Mouse (Mus musculus): ENCODE results near the gene Rab3ip. TPM values are rescaled to one million over a fixed set of nuclear protein-coding genes. Genes with fewer than 3 reads are reported as not detected.

Gene Rab3ip
- total and polyA plus RNA-seq, 3 experiments, result 15.2 to 23.2 TPM; not detected in 1

GRCm38 (mm10) chr10:116948414-116948813 lies 2.2 kb downstream of the Rab3ip start:
- H3K9me3 ChIP-seq (replicated peaks; ENCODE audit: insufficient read depth, low read length), result no peaks in the 10 kb centered on the region
- TF ChIP-seq JUND (IDR thresholded peaks at IDR 0.05; ENCODE audit: low read depth, low read length) (no peak), MEF2A (IDR thresholded peaks at IDR 0.05; ENCODE audit: extremely low read depth, insufficient replicate concordance, low read depth, low read length, poor library complexity, severe bottlenecking) (no peak), GATA1 (IDR thresholded peaks at IDR 0.05; ENCODE audit: low read depth, low read length) (no peak), NRF1 (IDR thresholded peaks at IDR 0.05; ENCODE audit: insufficient read depth, low read depth, low read length, poor library complexity, severe bottlenecking) (no peak), ETS1 (IDR thresholded peaks at IDR 0.05; ENCODE audit: low read depth, low read length) (no peak), KAT2A (conservative IDR thresholded peaks at IDR 0.05; ENCODE audit: low read depth, low read length) (no peak), BHLHE40 (IDR thresholded peaks at IDR 0.05; ENCODE audit: borderline replicate concordance, low read depth, low read length) (no peak), RCOR1 (IDR thresholded peaks at IDR 0.05; ENCODE audit: low read depth, low read length) (no peak), MAFK (IDR thresholded peaks at IDR 0.05; ENCODE audit: borderline replicate concordance, low read depth, low read length) (no peak)

GRCm38 (mm10) chr10:116944940-116945339 lies 5.6 kb downstream of the Rab3ip start:
- DNase-seq (ENCODE audit: low read depth, low spot score), result no peak
- Histone ChIP-seq H3K79me2 (ENCODE audit: control insufficient read depth, insufficient read depth, low read length, poor library complexity) (peaks cover 16% of the 10 kb centered on the region), H3K4me1 (ENCODE audit: control insufficient read depth in 1 of 2, insufficient read depth in 2 of 2, low read length in 2 of 2) (no peaks in the 10 kb centered on the region), H3K36me3 (ENCODE audit: control insufficient read depth in 1 of 2, insufficient read depth in 2 of 2, low read length in 2 of 2) (peaks cover 0 to 4% of the 10 kb centered on the region in 2 experiments; a peak in 1 of 4 replicates), H3K27ac (ENCODE audit: control insufficient read depth, low read depth, low read length) (no peak overlapping the region), H3K27me3 (ENCODE audit: control insufficient read depth in 1 of 2, insufficient read depth in 2 of 2, low read length in 2 of 2) (no peaks in the 10 kb centered on the region), H3K9me3 (replicated peaks; ENCODE audit: insufficient read depth, low read length) (no peaks in the 10 kb centered on the region), H3K4me3 (ENCODE audit: control insufficient read depth in 1 of 2, insufficient read depth in 1 of 2, low read depth in 2 of 2, low read length in 2 of 2) (no peak overlapping the region), H3K9ac (ENCODE audit: control insufficient read depth, low read depth, low read length, poor library complexity, severe bottlenecking) (no peak overlapping the region)
- TF ChIP-seq RCOR1 (IDR thresholded peaks at IDR 0.05; ENCODE audit: low read depth, low read length) (no peak), UBTF (IDR thresholded peaks at IDR 0.05; ENCODE audit: borderline replicate concordance, insufficient read depth, low read depth, low read length) (no peak), POLR2A (IDR thresholded peaks at IDR 0.05; ENCODE audit: control insufficient read depth in 1 of 2, insufficient read depth in 1 of 2, low read depth in 1 of 2, low read length in 2 of 2, poor library complexity in 1 of 2) (no peak), HCFC1 (IDR thresholded peaks at IDR 0.05; ENCODE audit: low read depth, low read length) (no peak), ZMIZ1 (IDR thresholded peaks at IDR 0.05; ENCODE audit: low read depth, low read length) (no peak), TAL1 (IDR thresholded peaks at IDR 0.05; ENCODE audit: low read length) (no peak), USF1 (IDR thresholded peaks at IDR 0.05; ENCODE audit: low read depth, low read length) (no peak), TBP (IDR thresholded peaks at IDR 0.05; ENCODE audit: low read depth, low read length) (no peak), POLR2AphosphoS2 (IDR thresholded peaks at IDR 0.05; ENCODE audit: low read length) (no peak), RAD21 (IDR thresholded peaks at IDR 0.05; ENCODE audit: low read depth, low read length) (no peak), ZKSCAN1 (IDR thresholded peaks at IDR 0.05; ENCODE audit: low read depth, low read length) (no peak), ELF1 (IDR thresholded peaks at IDR 0.05; ENCODE audit: low read depth, low read length) (no peak)

More at GRCm38 (mm10) chr10:116948414-116948813, 2.2 kb downstream of the Rab3ip start:
- no peak for DNase-seq (ENCODE audit: low read depth, low spot score)
- Histone ChIP-seq H3K4me1 (ENCODE audit: control insufficient read depth in 1 of 2, insufficient read depth in 2 of 2, low read length in 2 of 2) (peaks cover 3% of the 10 kb centered on the region in 2 experiments; a peak in 1 of 4 replicates), H3K9ac (ENCODE audit: control insufficient read depth, low read depth, low read length, poor library complexity, severe bottlenecking) (no peak overlapping the region), H3K27ac (ENCODE audit: control insufficient read depth, low read depth, low read length) (no peak overlapping the region), H3K36me3 (ENCODE audit: control insufficient read depth in 1 of 2, insufficient read depth in 2 of 2, low read length in 2 of 2) (peaks cover 0 to 4% of the 10 kb centered on the region in 2 experiments; a peak in 1 of 4 replicates), H3K79me2 (ENCODE audit: control insufficient read depth, insufficient read depth, low read length, poor library complexity) (peaks cover 10% of the 10 kb centered on the region), H3K27me3 (ENCODE audit: control insufficient read depth in 1 of 2, insufficient read depth in 2 of 2, low read length in 2 of 2) (no peaks in the 10 kb centered on the region), H3K4me3 (ENCODE audit: control insufficient read depth in 1 of 2, insufficient read depth in 1 of 2, low read depth in 2 of 2, low read length in 2 of 2) (no peak overlapping the region)
